Mouse (Mus musculus) liver, embryonic 14.5 days (tissue): ENCODE measurements around the gene Pck2.

Experiments used
- CTCF ChIP-seq: IDR thresholded peaks from 2 replicates; pipeline ENCODE4 v1.5.1; 2016; ENCODE audit warnings: antibody characterized with exemption, low read depth, control low read depth
- EP300 ChIP-seq: IDR thresholded peaks from 2 replicates; pipeline ENCODE4 v1.6.1; 2016; ENCODE audit warnings: antibody characterized with exemption, low read depth

DNA sequence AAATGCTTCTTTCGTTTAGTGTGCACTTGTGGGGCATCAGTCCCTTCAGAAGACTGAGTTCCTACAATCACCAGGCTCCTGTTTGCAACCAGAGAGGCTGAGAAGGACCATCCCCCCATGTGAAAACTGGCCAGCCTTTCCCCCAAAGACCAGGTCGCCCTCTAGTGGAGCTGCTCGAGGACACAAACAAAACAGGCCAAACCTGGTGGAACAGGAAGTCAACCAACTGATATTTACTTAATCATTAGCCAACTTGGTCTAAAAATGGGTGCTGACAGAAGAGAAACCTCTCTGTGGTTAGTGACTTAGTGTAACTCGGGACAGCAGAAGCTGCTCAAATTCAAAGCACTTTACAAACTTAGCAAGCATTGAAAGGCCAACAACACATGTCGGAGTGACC, 16.9 kb downstream of the Pck2 start:
- peak; percentile 96 for TF ChIP-seq CTCF
- TF ChIP-seq EP300 = 0 out of 2 replicates have a peak, but pooled peaks have one; percentile 10
